Mouse (Mus musculus) kidney, postnatal 36 days (tissue): ENCODE results near the gene Ankmy1.
A peak's percentile ranks its signal among the peaks of the same experiment; 100 is the strongest.

ENCODE experiments used
- DNase-seq, 2 experiments: peaks; one replicate each; pipeline ENCODE4 v3.0.0; 2021 to 2022; ENCODE audit warnings: mixed read lengths in 2 of 2

The Ankmy1 gene

GRCm38 (mm10) chr1:92902786-92903185 lies at the start of gene Ankmy1:
TSS of gene Ankmy1 (minus strand) at chr1:92902906.
- DNase-seq, result peak; percentile 77

GRCm38 (mm10) chr1:92950607-92951006 lies 47.9 kb upstream of the Ankmy1 start, which contains the start of gene Gpr35:
TSS of gene Gpr35 (plus strand) at chr1:92950865.
- no peak for DNase-seq

GRCm38 (mm10) chr1:92949426-92949825 lies 46.7 kb upstream of the Ankmy1 start:
- DNase-seq, result peak in 1 of 2 experiments; percentile 52

GRCm38 (mm10) chr1:92947966-92948365 lies 45.3 kb upstream of the Ankmy1 start:
- DNase-seq, result no peak

GRCm38 (mm10) chr1:92943219-92943989 lies 40.7 kb upstream of the Ankmy1 start:
- no peak for DNase-seq

- DNase-seq, result no peak
Measured at GRCm38 (mm10) chr1:92939746-92940145, 37.0 kb upstream of the Ankmy1 start.

- DNase-seq, result no peak
Measured at GRCm38 (mm10) chr1:92937797-92938196, 35.1 kb upstream of the Ankmy1 start.

GRCm38 (mm10) chr1:92936467-92936866 lies 33.8 kb upstream of the Ankmy1 start:
- peak; percentile 45 to 65 for DNase-seq

GRCm38 (mm10) chr1:92935977-92936376 lies 33.3 kb upstream of the Ankmy1 start:
- DNase-seq, result no peak

GRCm38 (mm10) chr1:92935054-92935962 lies 32.6 kb upstream of the Ankmy1 start:
- DNase-seq, result peak; percentile 45 to 74

GRCm38 (mm10) chr1:92934182-92934827 lies 31.6 kb upstream of the Ankmy1 start, which contains the start of gene Capn10:
TSS of gene Capn10 (plus strand) at chr1:92934376.
- peak; percentile 94 to 97 for DNase-seq

GRCm38 (mm10) chr1:92933611-92934010 lies 30.9 kb upstream of the Ankmy1 start:
- no peak for DNase-seq

- DNase-seq, result peak; percentile 79
Measured at GRCm38 (mm10) chr1:92930171-92930706, 27.5 kb upstream of the Ankmy1 start.

- no peak for DNase-seq
Measured at GRCm38 (mm10) chr1:92921496-92921895, 18.8 kb upstream of the Ankmy1 start.

- DNase-seq, result no peak
Measured at GRCm38 (mm10) chr1:92920474-92921200, 17.9 kb upstream of the Ankmy1 start.

- peak in 1 of 2 experiments; percentile 50 for DNase-seq
Measured at GRCm38 (mm10) chr1:92919775-92920174, 17.1 kb upstream of the Ankmy1 start.

- no peak for DNase-seq
Measured at GRCm38 (mm10) chr1:92919151-92919550, 16.4 kb upstream of the Ankmy1 start.

GRCm38 (mm10) chr1:92916725-92917124 lies 14.0 kb upstream of the Ankmy1 start:
- DNase-seq, result no peak

- no peak for DNase-seq
Measured at GRCm38 (mm10) chr1:92914993-92915392, 12.3 kb upstream of the Ankmy1 start.

- DNase-seq, result no peak
Measured at GRCm38 (mm10) chr1:92914239-92914638, 11.5 kb upstream of the Ankmy1 start.

- peak in 1 of 2 experiments; percentile 23 for DNase-seq
Measured at GRCm38 (mm10) chr1:92912286-92912685, 9.6 kb upstream of the Ankmy1 start.

- no peak for DNase-seq
Measured at GRCm38 (mm10) chr1:92911721-92912138, 9.0 kb upstream of the Ankmy1 start.
